Mouse (Mus musculus) stomach, postnatal 0 days (tissue): ENCODE measurements at regions not wholly inside any gene's neighbourhood (a gene's known extent, or its start where the extent isn't known, plus 50 kb on each side); places are given as distances from the start of the nearest gene placed in this dataset.

Experiments used
- CTCF ChIP-seq: IDR thresholded peaks from 2 replicates; pipeline ENCODE4 v1.5.1; 2016; ENCODE audit warnings: antibody characterized with exemption, low read depth, mild to moderate bottlenecking, moderate library complexity
- EP300 ChIP-seq: optimal IDR thresholded peaks from 2 replicates; pipeline ENCODE3; 2016; ENCODE audit warnings: antibody characterized with exemption

- TF ChIP-seq CTCF (peak; percentile 69), EP300 (no peak)
These were observed 169.9 kb upstream of the Kcnab2 start for GRCm38 (mm10) chr4:152647620-152648019.
